Mouse (Mus musculus) thymus, postnatal 36 days (tissue): ENCODE data around the gene Inf2.
A peak's percentile ranks its signal among the peaks of the same experiment; 100 is the strongest.

ENCODE experiments used
- DNase-seq, 2 experiments: peaks; one replicate each; pipeline ENCODE4 v3.0.0; 2022; ENCODE audit warnings: mixed read lengths in 2 of 2

Gene Inf2

GRCm38 (mm10) chr12:112571064-112571463 lies 17.5 kb upstream of the Inf2 start:
- no peak for DNase-seq

GRCm38 (mm10) chr12:112575274-112575986 lies 13.2 kb upstream of the Inf2 start:
- no peak for DNase-seq

GRCm38 (mm10) chr12:112576341-112576740 lies 12.2 kb upstream of the Inf2 start:
- DNase-seq, result no peak

GRCm38 (mm10) chr12:112576749-112577148 lies 11.8 kb upstream of the Inf2 start:
- DNase-seq, result no peak

GRCm38 (mm10) chr12:112578296-112579090 lies 10.1 kb upstream of the Inf2 start:
- no peak for DNase-seq

- DNase-seq, result no peak
Measured at GRCm38 (mm10) chr12:112579430-112579829, 9.2 kb upstream of the Inf2 start.

GRCm38 (mm10) chr12:112579926-112580325 lies 8.7 kb upstream of the Inf2 start:
- DNase-seq, result no peak

GRCm38 (mm10) chr12:112581113-112581512 lies 7.5 kb upstream of the Inf2 start:
- DNase-seq, result no peak

- DNase-seq, result no peak
Measured at GRCm38 (mm10) chr12:112584954-112585353, 3.6 kb upstream of the Inf2 start.

GRCm38 (mm10) chr12:112585924-112586538 lies 2.6 kb upstream of the Inf2 start:
- no peak for DNase-seq

- DNase-seq, result no peak
Measured at GRCm38 (mm10) chr12:112587125-112588124, 1.2 kb upstream of the Inf2 start.

- DNase-seq, result no peak
Measured at GRCm38 (mm10) chr12:112589491-112590191, 1.1 kb downstream of the Inf2 start.

GRCm38 (mm10) chr12:112590566-112591239 lies 2.1 kb downstream of the Inf2 start:
- no peak for DNase-seq

- DNase-seq, result no peak
Measured at GRCm38 (mm10) chr12:112591240-112591639, 2.7 kb downstream of the Inf2 start.

- no peak for DNase-seq
Measured at GRCm38 (mm10) chr12:112591730-112592129, 3.1 kb downstream of the Inf2 start.

- DNase-seq, result no peak
Measured at GRCm38 (mm10) chr12:112592985-112593734, 4.6 kb downstream of the Inf2 start.

GRCm38 (mm10) chr12:112593951-112594915 lies 5.6 kb downstream of the Inf2 start:
- DNase-seq, result peak; percentile 21 to 38

- DNase-seq, result no peak
Measured at GRCm38 (mm10) chr12:112594989-112595388, 6.4 kb downstream of the Inf2 start.

GRCm38 (mm10) chr12:112595626-112596025 lies 7.0 kb downstream of the Inf2 start:
- DNase-seq, result no peak
